Mouse (Mus musculus): ENCODE results near the gene Fcgrt. TPM values are rescaled to one million over a fixed set of nuclear protein-coding genes. Genes with fewer than 3 reads are reported as not detected.

Gene Fcgrt
- polyA plus RNA-seq, 1 experiment = 38.9 TPM

DNA sequence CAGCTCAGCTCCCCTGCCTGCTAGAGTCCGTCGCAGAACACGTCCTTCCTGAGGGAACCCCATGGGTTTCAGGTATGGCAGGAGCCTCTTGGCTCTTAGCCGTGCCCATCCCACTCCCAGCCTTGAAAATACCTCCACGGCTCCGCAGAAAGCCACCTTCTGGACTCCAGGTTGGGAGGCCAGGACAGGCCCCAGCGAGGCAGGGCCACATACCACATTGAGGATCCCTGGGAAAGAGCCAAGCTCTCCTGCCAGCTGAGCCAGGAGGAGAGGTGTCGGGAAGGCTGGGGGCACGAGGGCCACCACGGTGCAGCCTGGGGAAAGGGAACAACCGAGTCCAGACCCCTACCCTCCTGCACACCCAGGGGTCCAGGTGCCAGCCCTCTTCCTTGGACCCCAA lies 43.6 kb upstream of the Fcgrt start:
- Histone ChIP-seq H3K4me1 (replicated peaks; ENCODE audit: control insufficient read depth, insufficient read depth, low read length) (peaks cover 8% of the 10 kb centered on the region), H3K36me3 (ENCODE audit: control insufficient read depth, insufficient read depth, low read length) (no peaks in the 10 kb centered on the region), H3K4me3 (ENCODE audit: control insufficient read depth, insufficient read depth, low read length) (no peak overlapping the region), H3K27ac (ENCODE audit: control insufficient read depth, insufficient read depth, low read length) (no peak overlapping the region), H3K27me3 (ENCODE audit: control insufficient read depth, insufficient read depth, low read length) (no peaks in the 10 kb centered on the region)
- TF ChIP-seq POLR2A (IDR thresholded peaks at IDR 0.05; ENCODE audit: control insufficient read depth, extremely low read depth, insufficient read depth, low read length, poor library complexity) (no peak), CTCF (IDR thresholded peaks at IDR 0.05; ENCODE audit: borderline replicate concordance, control insufficient read depth, extremely low read depth, insufficient read depth, low read length, poor library complexity) (no peak)
- DNase-seq = no peak
- WGBS = 97% methylated on average over 11 of the region's 11 CpGs

DNA sequence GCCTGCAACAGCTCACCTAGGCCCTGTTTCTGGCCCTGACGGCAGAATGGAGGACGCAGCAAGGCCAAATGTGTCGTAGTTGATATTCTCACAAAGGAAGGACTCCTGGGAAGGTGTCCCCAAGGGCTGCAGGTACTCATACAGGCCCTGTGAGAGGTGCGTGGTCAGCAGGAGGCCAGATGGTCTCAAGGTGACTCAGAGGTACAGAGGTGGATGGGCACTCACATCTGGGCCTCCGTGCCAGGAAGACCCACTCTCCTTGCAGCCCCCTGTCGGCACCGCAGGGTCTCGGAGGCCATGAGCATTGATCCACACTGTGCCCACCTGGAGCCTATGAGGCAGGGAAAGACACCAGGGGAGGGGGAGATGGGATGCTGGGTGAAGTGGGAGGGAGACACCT lies 41.8 kb upstream of the Fcgrt start:
- Histone ChIP-seq H3K4me1 (replicated peaks; ENCODE audit: control insufficient read depth, insufficient read depth, low read length) (peaks cover 22% of the 10 kb centered on the region), H3K36me3 (ENCODE audit: control insufficient read depth, insufficient read depth, low read length) (no peaks in the 10 kb centered on the region), H3K4me3 (ENCODE audit: control insufficient read depth, insufficient read depth, low read length) (no peak overlapping the region), H3K27ac (ENCODE audit: control insufficient read depth, insufficient read depth, low read length) (no peak overlapping the region), H3K27me3 (ENCODE audit: control insufficient read depth, insufficient read depth, low read length) (no peaks in the 10 kb centered on the region)
- 99% methylated on average over 8 of the region's 8 CpGs for WGBS
- TF ChIP-seq CTCF (IDR thresholded peaks at IDR 0.05; ENCODE audit: borderline replicate concordance, control insufficient read depth, extremely low read depth, insufficient read depth, low read length, poor library complexity) = no peak
- DNase-seq = no peak

DNA sequence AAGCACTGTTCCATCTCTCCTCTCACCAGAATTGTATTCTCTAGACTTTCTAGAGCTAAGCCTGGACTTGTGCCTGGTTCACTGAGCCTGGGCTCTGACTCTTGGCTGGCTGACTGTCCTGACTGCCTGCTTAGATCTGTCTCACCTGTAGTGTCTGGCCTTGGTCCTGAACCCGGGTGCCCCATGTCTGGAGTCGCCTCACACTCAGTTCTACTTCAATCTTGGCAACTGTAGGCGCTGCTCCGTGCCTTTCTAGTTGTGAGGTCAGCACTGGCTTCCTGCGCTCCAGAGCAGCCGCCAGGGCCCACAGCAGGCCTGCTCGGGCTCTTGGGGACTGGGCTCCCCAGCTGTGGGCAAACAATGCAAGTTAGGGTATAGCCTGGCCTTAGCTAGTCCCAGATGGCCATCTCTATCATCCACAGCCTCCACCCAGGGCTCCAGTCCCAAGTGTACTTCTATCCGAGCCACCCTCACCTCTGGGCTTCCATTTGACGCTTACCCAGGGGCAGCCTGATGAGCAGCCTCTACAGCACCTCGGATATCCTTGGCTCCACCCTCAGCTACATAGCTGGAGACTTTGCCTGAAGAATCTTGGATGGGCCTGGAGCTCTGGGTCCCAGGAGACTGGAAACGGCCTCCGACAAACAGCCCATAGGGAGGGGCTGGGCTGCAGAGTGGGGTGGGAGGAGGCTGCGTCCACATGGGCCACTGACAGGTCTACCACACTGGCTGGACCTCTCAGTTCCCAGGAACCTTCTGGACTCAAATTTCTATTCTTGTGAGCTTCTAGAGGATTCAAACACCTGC lies 40.9 kb upstream of the Fcgrt start:
- no peak overlapping the region for H3K4me3 ChIP-seq (ENCODE audit: control insufficient read depth, insufficient read depth, low read length)
- WGBS = 97% methylated on average over 13 of the region's 13 CpGs
- H3K4me1 ChIP-seq (replicated peaks; ENCODE audit: control insufficient read depth, insufficient read depth, low read length) = peaks cover 31% of the 10 kb centered on the region
- no peak overlapping the region for H3K27ac ChIP-seq (ENCODE audit: control insufficient read depth, insufficient read depth, low read length)
- H3K36me3 ChIP-seq (ENCODE audit: control insufficient read depth, insufficient read depth, low read length) = no peaks in the 10 kb centered on the region
- H3K27me3 ChIP-seq (ENCODE audit: control insufficient read depth, insufficient read depth, low read length) = no peaks in the 10 kb centered on the region
- no peak for DNase-seq
- TF ChIP-seq CTCF (IDR thresholded peaks at IDR 0.05; ENCODE audit: borderline replicate concordance, control insufficient read depth, extremely low read depth, insufficient read depth, low read length, poor library complexity) (no peak), POLR2A (IDR thresholded peaks at IDR 0.05; ENCODE audit: control insufficient read depth, extremely low read depth, insufficient read depth, low read length, poor library complexity) (no peak)

DNA sequence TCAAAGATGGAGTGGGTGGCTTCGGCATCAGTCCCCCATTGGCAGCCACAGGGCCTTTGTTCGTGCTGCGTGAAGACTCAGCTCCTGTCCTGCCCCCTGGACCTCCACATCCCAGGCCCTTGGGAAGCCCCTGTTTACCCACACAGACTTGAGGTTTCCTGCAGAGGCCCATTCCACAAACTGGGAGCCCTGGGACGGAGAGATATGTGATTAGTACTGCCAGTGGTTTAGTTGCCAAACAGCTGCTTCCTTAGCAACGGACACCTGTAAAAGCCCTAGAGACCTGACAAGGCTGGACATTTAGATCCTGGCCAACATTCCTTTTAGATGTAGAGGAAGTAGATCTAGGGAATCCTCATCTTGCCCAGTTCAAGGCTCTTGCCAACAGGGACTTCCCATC lies 38.3 kb upstream of the Fcgrt start:
- Histone ChIP-seq H3K27ac (ENCODE audit: control insufficient read depth, insufficient read depth, low read length) (peak overlapping the region; percentile 65; the same call in 1 of the 2 replicates), H3K36me3 (ENCODE audit: control insufficient read depth, insufficient read depth, low read length) (no peaks in the 10 kb centered on the region), H3K27me3 (ENCODE audit: control insufficient read depth, insufficient read depth, low read length) (no peaks in the 10 kb centered on the region), H3K4me1 (replicated peaks; ENCODE audit: control insufficient read depth, insufficient read depth, low read length) (peaks cover 45% of the 10 kb centered on the region), H3K4me3 (ENCODE audit: control insufficient read depth, insufficient read depth, low read length) (no peak overlapping the region)
- TF ChIP-seq CTCF (IDR thresholded peaks at IDR 0.05; ENCODE audit: borderline replicate concordance, control insufficient read depth, extremely low read depth, insufficient read depth, low read length, poor library complexity) (no peak), POLR2A (IDR thresholded peaks at IDR 0.05; ENCODE audit: control insufficient read depth, extremely low read depth, insufficient read depth, low read length, poor library complexity) (no peak)
- 65% methylated on average over 5 of the region's 5 CpGs for WGBS
- DNase-seq = no peak

DNA sequence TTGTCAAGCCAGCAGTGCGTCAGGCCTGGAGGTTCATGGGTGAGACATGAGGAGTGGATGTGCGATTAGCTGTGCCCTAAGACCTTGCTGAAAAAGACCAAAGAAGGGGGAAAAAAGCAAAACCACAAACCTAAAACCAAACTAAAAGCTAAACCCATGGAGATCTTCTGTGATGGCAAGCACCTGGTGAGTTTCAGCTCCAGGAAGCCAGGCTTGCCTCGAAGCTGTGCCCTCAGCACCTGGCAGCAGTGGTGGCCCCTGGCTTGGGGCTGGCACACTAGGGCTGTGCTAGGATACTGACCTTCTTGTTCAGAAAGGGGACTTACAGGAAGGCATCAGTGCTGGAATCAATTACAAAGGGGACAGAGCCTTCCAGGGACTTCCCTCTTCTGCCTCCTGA lies 37.7 kb upstream of the Fcgrt start:
- peak; percentile 53 for DNase-seq
- Histone ChIP-seq H3K4me3 (ENCODE audit: control insufficient read depth, insufficient read depth, low read length) (no peak overlapping the region), H3K27me3 (ENCODE audit: control insufficient read depth, insufficient read depth, low read length) (no peaks in the 10 kb centered on the region), H3K4me1 (replicated peaks; ENCODE audit: control insufficient read depth, insufficient read depth, low read length) (peaks cover 50% of the 10 kb centered on the region), H3K27ac (ENCODE audit: control insufficient read depth, insufficient read depth, low read length) (peak overlapping the region; percentile 65), H3K36me3 (ENCODE audit: control insufficient read depth, insufficient read depth, low read length) (no peaks in the 10 kb centered on the region)
- TF ChIP-seq CTCF (IDR thresholded peaks at IDR 0.05; ENCODE audit: borderline replicate concordance, control insufficient read depth, extremely low read depth, insufficient read depth, low read length, poor library complexity) (no peak), POLR2A (IDR thresholded peaks at IDR 0.05; ENCODE audit: control insufficient read depth, extremely low read depth, insufficient read depth, low read length, poor library complexity) (no peak)
- 5% methylated on average over 3 of the region's 3 CpGs for WGBS

DNA sequence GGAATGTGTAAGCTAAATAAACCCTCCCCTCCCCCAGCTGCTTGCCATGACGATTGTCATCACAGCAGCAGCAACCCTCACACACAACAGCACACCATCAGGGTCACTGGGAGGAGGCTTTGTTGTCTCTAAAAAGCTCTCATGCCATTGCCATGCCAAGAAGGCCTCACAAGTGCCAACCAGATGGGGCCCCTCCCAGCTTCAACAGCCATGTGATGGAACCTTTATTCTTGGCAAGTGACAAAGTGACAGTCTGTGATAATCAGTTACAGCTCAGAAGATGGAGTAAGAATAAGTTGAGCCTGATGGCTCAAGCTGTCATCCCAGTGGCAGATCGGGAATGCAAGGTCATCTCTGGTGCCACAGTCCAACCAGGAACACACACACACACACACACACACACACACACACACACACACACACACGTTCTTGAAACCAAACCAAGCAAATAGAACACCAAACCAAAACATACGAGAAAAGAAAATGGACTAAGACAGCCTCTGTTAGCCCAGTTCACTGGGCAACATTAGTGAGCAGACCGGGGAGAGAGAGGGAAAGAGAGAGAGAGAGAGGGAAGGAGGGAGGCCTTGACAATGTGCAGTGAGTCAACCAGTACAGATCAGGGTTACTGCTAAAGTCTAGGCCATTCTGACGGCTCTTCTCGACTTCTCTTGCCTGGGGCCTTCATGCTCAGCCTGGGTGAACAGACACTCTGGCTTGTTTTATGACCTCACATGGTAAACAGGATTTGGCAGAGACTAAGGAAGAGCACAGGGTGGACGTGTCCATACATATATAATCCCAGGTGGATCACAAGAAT lies 36.5 kb upstream of the Fcgrt start:
- no peak for TF ChIP-seq POLR2A (IDR thresholded peaks at IDR 0.05; ENCODE audit: control insufficient read depth, extremely low read depth, insufficient read depth, low read length, poor library complexity)
- no peak for TF ChIP-seq CTCF (IDR thresholded peaks at IDR 0.05; ENCODE audit: borderline replicate concordance, control insufficient read depth, extremely low read depth, insufficient read depth, low read length, poor library complexity)
- no peak overlapping the region for H3K27ac ChIP-seq (ENCODE audit: control insufficient read depth, insufficient read depth, low read length)

More for the DNA sequence above, 36.5 kb upstream of the Fcgrt start:
- DNase-seq = no peak
- WGBS = 92% methylated on average over 8 of the region's 8 CpGs
- H3K4me1 ChIP-seq (replicated peaks; ENCODE audit: control insufficient read depth, insufficient read depth, low read length) = peaks cover 58% of the 10 kb centered on the region
- H3K36me3 ChIP-seq (ENCODE audit: control insufficient read depth, insufficient read depth, low read length) = no peaks in the 10 kb centered on the region
- H3K27me3 ChIP-seq (ENCODE audit: control insufficient read depth, insufficient read depth, low read length) = no peaks in the 10 kb centered on the region
- H3K4me3 ChIP-seq (ENCODE audit: control insufficient read depth, insufficient read depth, low read length) = no peak overlapping the region

Data from thymus, adult 2 months (tissue).